In the genomic region with DNA sequence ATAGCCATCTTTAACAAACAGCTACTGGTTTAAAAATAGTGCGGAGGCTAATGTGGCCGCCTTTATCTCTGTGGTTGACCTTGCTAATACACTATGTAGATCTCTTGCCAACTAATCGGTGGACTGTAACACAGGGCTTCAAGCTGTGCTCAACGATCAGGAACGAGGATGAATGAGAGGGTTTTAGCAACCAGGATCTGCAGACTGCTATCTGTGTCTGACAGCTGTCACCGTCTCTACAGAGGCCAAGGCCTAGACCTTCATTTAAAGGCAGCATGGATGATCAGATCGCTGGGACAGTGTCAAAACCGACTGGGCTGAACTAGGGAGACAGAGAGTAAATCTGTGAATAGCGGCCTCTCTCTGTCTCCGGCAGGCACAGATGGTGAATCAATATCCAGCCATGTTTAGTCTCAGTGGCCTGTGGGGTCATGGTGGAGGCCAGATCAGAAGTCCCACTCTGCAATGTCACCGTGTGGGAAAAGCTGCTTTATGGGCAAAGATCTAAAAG, we compare ENCODE assay signal across 8 mouse cellular contexts.
DNase-seq lines count a peak whose midpoint lies in the region; ATAC-seq and TF ChIP-seq lines count a peak whose summit lies in the region.

No protein-coding gene starts in this region.

- peak; percentile 10; the same call in 1 of the 2 replicates for ATAC-seq in hindbrain, embryonic 16.5 days
- ATAC-seq in lung, postnatal 0 days = no peak

- no peak overlapping the region for H3K4me3 ChIP-seq in layer of hippocampus, adult 2 months
- no peak overlapping the region for H3K4me3 ChIP-seq in hindbrain, embryonic 16.5 days (ENCODE audit: low read length)
- no peak overlapping the region for H3K4me3 ChIP-seq in lung, postnatal 0 days (ENCODE audit: low read depth, low read length)

- H3K27ac ChIP-seq in layer of hippocampus, adult 2 months = peak overlapping the region; percentile 7; the same call in 1 of the 2 replicates
- H3K27ac ChIP-seq in hindbrain, embryonic 16.5 days (ENCODE audit: low read depth, low read length) = no peak overlapping the region
- H3K27ac ChIP-seq in lung, postnatal 0 days (ENCODE audit: low read length) = no peak overlapping the region

- DNase-seq in layer of hippocampus, adult 2 months (ENCODE audit: low spot score in 2 of 2) = no peak
- DNase-seq in layer of hippocampus, adult 18-20 months (ENCODE audit: low spot score in 2 of 2) = no peak
- peak; percentile 75 for DNase-seq in cerebellum, adult 9-10 months
- DNase-seq in mesoderm, embryonic 11.5 days (ENCODE audit: low read depth, low spot score) = peak; percentile 62
- no peak for DNase-seq in lung, adult 18-20 months
- DNase-seq in natural killer cell, adult 2 months (ENCODE audit: low spot score in 2 of 2) = no peak
- no peak for DNase-seq in lung, postnatal 0 days (ENCODE audit: low spot score)

- TF ChIP-seq CTCF in layer of hippocampus, adult 2 months (conservative IDR thresholded peaks at IDR 0.05) = no peak
- no peak for TF ChIP-seq CTCF in lung, postnatal 0 days (IDR thresholded peaks at IDR 0.05)

- no peaks in the 10 kb centered on the region for H3K9me3 ChIP-seq in hindbrain, embryonic 16.5 days (ENCODE audit: control insufficient read depth, low read length)
- no peaks in the 10 kb centered on the region for H3K9me3 ChIP-seq in lung, postnatal 0 days (ENCODE audit: low read length)

- WGBS in hindbrain, embryonic 16.5 days = 27% methylated on average over 11 of the region's 11 CpGs
- 59% methylated on average over 11 of the region's 11 CpGs for WGBS in lung, postnatal 0 days

- TF ChIP-seq EP300 in lung, postnatal 0 days (IDR thresholded peaks at IDR 0.05) = no peak

- H3K4me1 ChIP-seq in hindbrain, embryonic 16.5 days (ENCODE audit: control insufficient read depth, insufficient read depth, low read depth, low read length) = peaks cover 25% of the 10 kb centered on the region
- no peaks in the 10 kb centered on the region for H3K4me1 ChIP-seq in lung, postnatal 0 days (ENCODE audit: insufficient read depth, low read depth, low read length)

- no peaks in the 10 kb centered on the region for H3K36me3 ChIP-seq in hindbrain, embryonic 16.5 days (ENCODE audit: control insufficient read depth, insufficient read depth, low read length)
- H3K36me3 ChIP-seq in lung, postnatal 0 days (ENCODE audit: insufficient read depth, low read length) = no peaks in the 10 kb centered on the region

- H3K4me2 ChIP-seq in hindbrain, embryonic 16.5 days (ENCODE audit: low read length) = no peak overlapping the region
- H3K4me2 ChIP-seq in lung, postnatal 0 days (replicated peaks; ENCODE audit: low read depth, low read length) = no peak overlapping the region

- H3K27me3 ChIP-seq in hindbrain, embryonic 16.5 days (replicated peaks; ENCODE audit: control insufficient read depth, insufficient read depth, low read length) = no peaks in the 10 kb centered on the region
- H3K27me3 ChIP-seq in lung, postnatal 0 days (replicated peaks; ENCODE audit: insufficient read depth, low read length) = no peaks in the 10 kb centered on the region

- H3K9ac ChIP-seq in hindbrain, embryonic 16.5 days (ENCODE audit: low read depth, low read length) = no peak overlapping the region
- H3K9ac ChIP-seq in lung, postnatal 0 days (replicated peaks; ENCODE audit: low read depth) = no peak overlapping the region

Comparison
In these comparisons a context has a peak if more than half of its experiments do, and no peak if none do; other contexts are left out.
1. DNase-seq: peak in cerebellum, adult 9-10 months (single experiment) and mesoderm, embryonic 11.5 days (single experiment); none in layer of hippocampus, adult 2 months (0 of 2), layer of hippocampus, adult 18-20 months (0 of 2), lung, adult 18-20 months (0 of 2), natural killer cell, adult 2 months (0 of 2) and lung, postnatal 0 days (single experiment).